Mouse (Mus musculus): ENCODE data around the gene Rxra.

DNA sequence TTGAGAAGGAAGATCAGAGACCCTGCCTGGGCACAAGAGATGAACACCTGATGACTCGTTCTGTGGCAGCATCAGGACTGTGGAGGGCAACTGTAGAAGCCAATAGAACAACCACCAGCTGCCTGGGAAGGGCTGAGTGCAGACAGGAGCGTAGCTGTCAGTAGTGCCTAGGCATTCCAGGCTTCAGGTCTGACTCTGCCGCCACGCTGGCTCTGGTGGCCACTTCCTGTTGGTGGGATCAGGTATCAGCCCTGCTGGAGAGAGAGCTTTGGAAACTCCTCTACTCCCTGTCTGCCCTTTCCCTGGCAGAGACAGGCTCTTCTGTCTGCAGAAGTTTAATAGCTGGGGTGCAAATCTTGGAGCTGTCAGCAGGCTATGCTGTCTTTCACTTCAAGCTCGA is 93.5 kb downstream of the Rxra start:
- TF ChIP-seq TAL1 (IDR thresholded peaks at IDR 0.05; ENCODE audit: low read length) (no peak), GATA1 (IDR thresholded peaks at IDR 0.05; ENCODE audit: low read length) (no peak)
